Mouse (Mus musculus): ENCODE results near the gene Fbxl5. TPM values are rescaled to one million over a fixed set of nuclear protein-coding genes. Genes with fewer than 3 reads are reported as not detected.

Fbxl5 gene
- polyA plus RNA-seq, 1 experiment from 2014 or later: 64.5 TPM

- no peaks in the 10 kb centered on the region for H3K9me3 ChIP-seq (replicated peaks)
- no peak overlapping the region for H3K4me3 ChIP-seq
- H3K27me3 ChIP-seq: no peaks in the 10 kb centered on the region
- H3K27ac ChIP-seq: no peak overlapping the region
- no peak overlapping the region for H3K9ac ChIP-seq
- H3K36me3 ChIP-seq (ENCODE audit: poor library complexity, severe bottlenecking): no peaks in the 10 kb centered on the region
- no peak for ATAC-seq
- H3K4me2 ChIP-seq: no peak overlapping the region
- H3K4me1 ChIP-seq: no peaks in the 10 kb centered on the region
- 88% methylated on average over 3 of the region's 3 CpGs for WGBS
Measured at GRCm38 (mm10) chr5:43822824-43823223, 1.4 kb upstream of the Fbxl5 start.

DNA sequence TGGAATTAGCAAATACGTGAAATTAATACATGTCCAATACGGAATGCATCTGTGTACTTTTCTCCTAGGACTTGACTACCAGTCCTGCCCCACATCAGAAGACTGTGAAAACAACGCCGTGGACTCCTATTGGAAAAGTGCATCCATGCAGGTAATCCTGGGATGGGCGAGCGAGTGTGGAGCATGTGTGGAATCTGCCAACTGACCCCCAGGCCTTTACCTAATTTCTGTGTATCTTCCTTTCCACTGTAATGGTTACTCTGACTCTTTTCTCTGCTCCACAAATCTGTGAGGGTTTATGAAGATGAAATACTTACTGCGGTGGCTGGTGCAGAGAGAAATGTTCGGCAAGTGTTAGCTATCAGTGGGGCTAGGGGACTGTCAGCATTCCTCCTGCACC is 761 bp upstream of the Fbxl5 start:
- no peaks in the 10 kb centered on the region for H3K36me3 ChIP-seq (ENCODE audit: poor library complexity, severe bottlenecking)
- ATAC-seq: no peak
- H3K9ac ChIP-seq: no peak overlapping the region
- 74% methylated on average over 8 of the region's 8 CpGs for WGBS
- no peak overlapping the region for H3K27ac ChIP-seq
- H3K27me3 ChIP-seq: no peaks in the 10 kb centered on the region
- no peaks in the 10 kb centered on the region for H3K9me3 ChIP-seq (replicated peaks)
- no peaks in the 10 kb centered on the region for H3K4me1 ChIP-seq
- H3K4me3 ChIP-seq: no peak overlapping the region
- H3K4me2 ChIP-seq: no peak overlapping the region

- Histone ChIP-seq H3K9ac (no peak overlapping the region), H3K4me2 (no peak overlapping the region), H3K27me3 (no peaks in the 10 kb centered on the region), H3K9me3 (replicated peaks) (no peaks in the 10 kb centered on the region), H3K36me3 (ENCODE audit: poor library complexity, severe bottlenecking) (no peaks in the 10 kb centered on the region), H3K27ac (no peak overlapping the region), H3K4me3 (no peak overlapping the region), H3K4me1 (no peaks in the 10 kb centered on the region)
- 93% methylated on average over 11 of the region's 11 CpGs for WGBS
- no peak for ATAC-seq
Measured at GRCm38 (mm10) chr5:43820785-43821184, 653 bp downstream of the Fbxl5 start.

DNA sequence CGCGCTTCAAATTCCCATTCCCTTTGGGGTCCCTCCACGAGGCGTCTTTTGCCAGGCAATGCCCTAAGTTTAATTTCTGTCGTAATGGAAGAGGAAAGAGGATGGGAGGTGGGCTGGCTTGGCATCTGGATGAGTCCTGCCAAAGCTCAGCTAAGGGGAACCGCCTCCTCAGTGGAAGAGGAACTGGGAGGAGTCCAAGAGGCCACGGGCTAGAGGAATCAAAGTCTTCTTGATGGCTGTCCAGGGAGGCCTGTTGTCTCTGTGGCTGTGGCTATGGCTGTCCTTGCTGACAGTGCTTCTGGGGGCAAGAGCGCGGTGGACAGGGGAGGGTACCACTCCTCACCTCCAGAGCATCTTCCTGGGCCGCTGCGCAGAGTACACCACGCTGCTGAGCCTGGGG is 2.7 kb downstream of the Fbxl5 start, which contains the start of gene Bst1:
Bst1 (plus strand) TSS at position 191 of the 400 bp plus-strand sequence.
- Histone ChIP-seq H3K4me3 (no peak within 1 kb of the TSS), H3K27me3 (no peaks in the 10 kb centered on the region), H3K4me1 (no peaks in the 10 kb centered on the region), H3K36me3 (ENCODE audit: poor library complexity, severe bottlenecking) (no peaks in the 10 kb centered on the region), H3K27ac (no peak within 1 kb of the TSS), H3K9ac (no peak within 1 kb of the TSS), H3K9me3 (replicated peaks) (no peaks in the 10 kb centered on the region), H3K4me2 (no peak within 1 kb of the TSS)
- WGBS: 54% methylated on average over 12 of the region's 12 CpGs
- no peak for ATAC-seq

- Histone ChIP-seq H3K4me3 (no peak overlapping the region), H3K27me3 (no peaks in the 10 kb centered on the region), H3K27ac (no peak overlapping the region), H3K36me3 (ENCODE audit: poor library complexity, severe bottlenecking) (no peaks in the 10 kb centered on the region), H3K4me2 (no peak overlapping the region), H3K4me1 (no peaks in the 10 kb centered on the region), H3K9me3 (replicated peaks) (no peaks in the 10 kb centered on the region), H3K9ac (no peak overlapping the region)
- 41% methylated on average over 1 of the region's 1 CpGs for WGBS
- ATAC-seq: no peak
Measured at GRCm38 (mm10) chr5:43815769-43816168, 5.7 kb downstream of the Fbxl5 start.

GRCm38 (mm10) chr5:43814536-43814935 is 6.9 kb downstream of the Fbxl5 start:
- H3K4me1 ChIP-seq: no peaks in the 10 kb centered on the region
- no peak overlapping the region for H3K4me3 ChIP-seq
- H3K4me2 ChIP-seq: no peak overlapping the region
- H3K9ac ChIP-seq: no peak overlapping the region
- H3K9me3 ChIP-seq (replicated peaks): no peaks in the 10 kb centered on the region
- WGBS: 81% methylated on average over 2 of the region's 2 CpGs
- no peaks in the 10 kb centered on the region for H3K36me3 ChIP-seq (ENCODE audit: poor library complexity, severe bottlenecking)
- no peaks in the 10 kb centered on the region for H3K27me3 ChIP-seq
- no peak for ATAC-seq
- H3K27ac ChIP-seq: no peak overlapping the region

DNA sequence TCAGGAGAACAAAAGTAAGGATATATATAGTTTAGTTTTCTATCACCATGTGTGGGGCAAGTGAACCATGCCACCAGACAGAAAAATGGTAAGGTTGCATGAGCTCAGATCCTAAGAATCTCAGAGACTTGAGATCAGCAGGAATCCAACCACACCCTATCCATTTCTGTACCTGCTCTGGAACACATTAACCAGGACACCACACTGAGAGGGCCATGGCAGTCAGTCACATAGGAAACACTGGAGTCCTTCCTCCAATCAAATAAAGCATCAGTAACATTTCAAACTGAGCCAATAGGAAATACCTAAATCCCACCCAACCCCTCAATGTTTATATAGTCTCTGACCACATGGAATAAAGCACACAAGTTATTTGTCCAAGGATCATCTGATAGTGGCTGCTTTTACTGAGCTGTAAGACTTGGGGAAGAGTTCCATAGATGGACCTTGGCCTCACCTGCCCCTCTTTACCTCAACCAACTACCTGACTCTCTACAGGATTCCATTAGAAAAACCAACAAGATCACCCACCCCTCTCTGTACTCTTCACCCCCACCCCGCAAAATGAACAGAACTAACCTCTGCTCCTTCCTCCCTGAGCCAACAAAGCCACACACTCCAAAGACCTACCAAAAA is 10.9 kb downstream of the Fbxl5 start:
- H3K9ac ChIP-seq: no peak overlapping the region
- H3K27me3 ChIP-seq: no peaks in the 10 kb centered on the region
- H3K4me1 ChIP-seq: peaks cover 2% of the 10 kb centered on the region; the same call in 1 of the 2 replicates
- H3K4me3 ChIP-seq: no peak overlapping the region
- no peaks in the 10 kb centered on the region for H3K9me3 ChIP-seq (replicated peaks)
- ATAC-seq: no peak
- H3K36me3 ChIP-seq (ENCODE audit: poor library complexity, severe bottlenecking): no peaks in the 10 kb centered on the region
- H3K4me2 ChIP-seq: no peak overlapping the region
- WGBS: 90% methylated on average over 1 of the region's 1 CpGs
- no peak overlapping the region for H3K27ac ChIP-seq

DNA sequence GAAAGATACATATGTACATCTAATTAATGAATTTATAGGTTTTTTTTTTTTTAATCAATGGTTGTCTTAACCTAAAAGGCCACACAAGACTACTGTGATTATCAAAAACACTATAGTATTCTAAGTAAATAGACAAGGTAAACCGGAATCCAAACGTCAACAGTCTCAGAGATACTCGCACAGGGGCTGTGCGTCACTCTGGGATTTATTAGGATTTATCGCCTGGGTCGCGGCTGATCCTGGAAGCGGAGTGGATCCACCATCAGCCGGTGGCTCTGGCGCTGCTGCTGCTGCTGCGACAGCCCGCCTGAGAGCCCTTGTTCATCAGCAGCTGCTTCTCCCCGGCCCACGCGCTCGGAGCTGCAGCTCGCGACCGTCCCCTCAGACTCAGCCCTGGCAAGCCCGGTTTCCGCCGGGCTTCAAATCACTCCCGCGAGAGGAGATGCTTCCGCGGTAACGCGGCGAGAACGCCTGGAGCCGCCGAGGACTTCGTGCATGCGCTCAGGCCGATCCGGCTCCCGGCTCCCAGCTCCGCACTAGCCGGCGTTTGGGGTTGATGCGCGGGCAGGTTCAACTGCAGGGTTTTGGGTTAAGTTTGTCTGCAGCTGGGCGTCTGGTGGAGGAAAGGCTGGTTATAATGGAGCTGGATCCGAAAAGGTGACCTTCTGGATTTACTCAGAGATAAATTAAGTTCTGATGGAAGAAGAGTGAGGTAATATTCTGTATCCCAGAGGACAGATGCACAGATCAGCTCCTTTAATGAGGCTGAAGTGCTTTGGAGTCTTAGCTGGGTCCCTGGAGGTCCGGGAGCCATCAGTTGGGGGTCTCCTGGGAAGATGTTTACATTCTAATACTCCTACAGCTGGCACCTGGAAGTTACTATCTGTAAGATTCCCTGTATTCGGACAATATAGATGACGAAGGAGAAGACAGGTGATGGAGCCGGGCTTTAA is 13.4 kb downstream of the Fbxl5 start:
- H3K36me3 ChIP-seq (ENCODE audit: poor library complexity, severe bottlenecking): no peaks in the 10 kb centered on the region
- H3K4me1 ChIP-seq: peaks cover 2% of the 10 kb centered on the region; the same call in 1 of the 2 replicates
- H3K9ac ChIP-seq: peak overlapping the region; percentile 75
- WGBS: 4% methylated on average over 48 of the region's 48 CpGs
- H3K9me3 ChIP-seq (replicated peaks): no peaks in the 10 kb centered on the region
- H3K4me2 ChIP-seq: peak overlapping the region; percentile 67
- peak overlapping the region; percentile 50 for H3K4me3 ChIP-seq
- H3K27me3 ChIP-seq: no peaks in the 10 kb centered on the region
- peak; percentile 98 for ATAC-seq
- H3K27ac ChIP-seq: peak overlapping the region; percentile 83

GRCm38 (mm10) chr5:43806914-43807313 is 14.5 kb downstream of the Fbxl5 start:
- Histone ChIP-seq H3K4me2 (no peak overlapping the region), H3K4me3 (no peak overlapping the region), H3K27me3 (no peaks in the 10 kb centered on the region), H3K36me3 (ENCODE audit: poor library complexity, severe bottlenecking) (no peaks in the 10 kb centered on the region), H3K9me3 (replicated peaks) (no peaks in the 10 kb centered on the region), H3K4me1 (peaks cover 2% of the 10 kb centered on the region; the same call in 1 of the 2 replicates), H3K27ac (no peak overlapping the region), H3K9ac (no peak overlapping the region)
- WGBS: 81% methylated on average over 4 of the region's 4 CpGs
- ATAC-seq: no peak

- Histone ChIP-seq H3K4me3 (no peak overlapping the region), H3K9me3 (replicated peaks) (no peaks in the 10 kb centered on the region), H3K27ac (no peak overlapping the region), H3K9ac (no peak overlapping the region), H3K4me2 (no peak overlapping the region), H3K27me3 (no peaks in the 10 kb centered on the region), H3K36me3 (ENCODE audit: poor library complexity, severe bottlenecking) (no peaks in the 10 kb centered on the region), H3K4me1 (peaks cover 2% of the 10 kb centered on the region; the same call in 1 of the 2 replicates)
- ATAC-seq: no peak
- WGBS: 92% methylated on average over 7 of the region's 7 CpGs
Measured at GRCm38 (mm10) chr5:43806340-43806739, 15.1 kb downstream of the Fbxl5 start.

DNA sequence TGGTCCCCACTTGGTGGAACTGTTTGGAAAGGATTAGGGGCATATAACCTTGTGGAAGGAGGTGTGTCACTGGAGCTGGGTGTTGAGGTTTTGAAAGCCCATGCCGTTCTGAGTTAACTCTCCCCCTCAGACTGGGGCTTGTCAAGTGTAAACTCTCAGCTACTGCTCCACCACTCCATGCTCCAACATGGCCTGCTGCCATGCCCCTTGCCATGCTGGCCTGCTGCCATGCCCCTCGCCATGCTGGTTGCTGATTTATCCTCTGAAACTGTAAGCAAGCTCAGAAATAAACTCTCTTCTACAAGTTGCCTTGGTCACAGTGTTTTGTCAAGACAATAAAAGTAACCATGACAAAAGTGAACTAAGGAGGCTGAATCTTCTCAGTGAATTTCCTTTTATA is 16.0 kb downstream of the Fbxl5 start:
- no peaks in the 10 kb centered on the region for H3K27me3 ChIP-seq
- no peaks in the 10 kb centered on the region for H3K36me3 ChIP-seq (ENCODE audit: poor library complexity, severe bottlenecking)
- 72% methylated on average over 2 of the region's 2 CpGs for WGBS
- no peak for ATAC-seq
- H3K9me3 ChIP-seq (replicated peaks): no peaks in the 10 kb centered on the region
- H3K9ac ChIP-seq: no peak overlapping the region
- H3K4me1 ChIP-seq: peaks cover 2% of the 10 kb centered on the region; the same call in 1 of the 2 replicates
- no peak overlapping the region for H3K4me2 ChIP-seq
- no peak overlapping the region for H3K27ac ChIP-seq
- no peak overlapping the region for H3K4me3 ChIP-seq

DNA sequence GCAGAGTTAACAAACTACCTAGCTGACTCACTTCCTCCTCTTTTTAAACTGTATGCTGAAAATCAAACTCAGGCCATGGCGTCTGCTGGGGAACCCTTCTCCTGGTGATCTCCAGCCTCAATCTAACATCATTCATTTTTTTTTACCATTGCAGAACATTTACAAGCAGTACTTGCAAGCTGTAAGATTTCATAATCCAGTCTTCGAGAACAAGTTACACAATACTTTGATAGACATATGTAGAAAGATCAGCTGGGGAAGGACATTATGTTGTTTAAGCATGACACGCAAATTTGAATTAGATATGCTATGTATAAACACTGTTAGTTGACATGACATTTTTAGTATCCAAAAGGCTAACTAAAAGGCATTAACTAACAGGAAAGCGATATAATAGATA is 19.6 kb downstream of the Fbxl5 start:
- 95% methylated on average over 4 of the region's 4 CpGs for WGBS
- no peak for ATAC-seq
- Histone ChIP-seq H3K4me2 (no peak overlapping the region), H3K9ac (no peak overlapping the region), H3K4me3 (no peak overlapping the region), H3K4me1 (no peaks in the 10 kb centered on the region), H3K27me3 (no peaks in the 10 kb centered on the region), H3K36me3 (ENCODE audit: poor library complexity, severe bottlenecking) (no peaks in the 10 kb centered on the region), H3K27ac (no peak overlapping the region), H3K9me3 (replicated peaks) (no peaks in the 10 kb centered on the region)

All from forebrain, embryonic 13.5 days (tissue).